Mouse (Mus musculus) adrenal gland, postnatal 14 days (tissue): ENCODE results near the gene Tbc1d5. TPM values are rescaled to one million over a fixed set of nuclear protein-coding genes. Genes with fewer than 3 reads are reported as not detected.

ENCODE experiments used
- DNase-seq: peaks from one replicate; pipeline ENCODE4 v3.0.0; 2021; ENCODE audit warnings: mixed read lengths
- total RNA-seq: library from RNA; stranded (reverse); gene quantifications from 2 replicates; pipeline ENCODE4 v1.2.3, GENCODE M21; 2021

Gene Tbc1d5
- total RNA-seq, 1 experiment from 2014 or later, result 20.9 TPM

- no peak for DNase-seq
These were observed 302.7 kb downstream of the Tbc1d5 start for GRCm38 (mm10) chr17:50876451-50876850.

- DNase-seq, result no peak
These were observed 305.1 kb downstream of the Tbc1d5 start for GRCm38 (mm10) chr17:50874067-50874466.

- no peak for DNase-seq
These were observed 306.6 kb downstream of the Tbc1d5 start for GRCm38 (mm10) chr17:50872600-50872999.

GRCm38 (mm10) chr17:50867297-50867696, 311.9 kb downstream of the Tbc1d5 start:
- DNase-seq, result no peak

- DNase-seq, result no peak
These were observed 314.4 kb downstream of the Tbc1d5 start for GRCm38 (mm10) chr17:50864781-50865180.

- DNase-seq, result no peak
These were observed 325.9 kb downstream of the Tbc1d5 start for GRCm38 (mm10) chr17:50853220-50853619.

GRCm38 (mm10) chr17:50851382-50851781, 327.8 kb downstream of the Tbc1d5 start:
- DNase-seq, result no peak

- DNase-seq, result no peak
These were observed 365.1 kb downstream of the Tbc1d5 start for GRCm38 (mm10) chr17:50814089-50814488.

GRCm38 (mm10) chr17:50813580-50813979, 365.6 kb downstream of the Tbc1d5 start:
- peak; percentile 38 for DNase-seq

GRCm38 (mm10) chr17:50805631-50806030, 373.5 kb downstream of the Tbc1d5 start:
- DNase-seq, result no peak

- DNase-seq, result no peak
These were observed 375.9 kb downstream of the Tbc1d5 start for GRCm38 (mm10) chr17:50803234-50803633.

- DNase-seq, result no peak
These were observed 376.8 kb downstream of the Tbc1d5 start for GRCm38 (mm10) chr17:50802380-50802779.

GRCm38 (mm10) chr17:50795445-50796095, 383.6 kb downstream of the Tbc1d5 start:
- DNase-seq, result peak; percentile 78

GRCm38 (mm10) chr17:50791671-50792070, 387.5 kb downstream of the Tbc1d5 start:
- no peak for DNase-seq

GRCm38 (mm10) chr17:50788835-50789234, 390.3 kb downstream of the Tbc1d5 start:
- peak; percentile 14 for DNase-seq

GRCm38 (mm10) chr17:50775247-50775646, 403.9 kb downstream of the Tbc1d5 start:
- peak; percentile 46 for DNase-seq

- no peak for DNase-seq
These were observed 414.8 kb downstream of the Tbc1d5 start for GRCm38 (mm10) chr17:50764387-50764786.

- DNase-seq, result no peak
These were observed 415.7 kb downstream of the Tbc1d5 start for GRCm38 (mm10) chr17:50763407-50763806.

GRCm38 (mm10) chr17:50762231-50762630, 416.9 kb downstream of the Tbc1d5 start:
- DNase-seq, result no peak

GRCm38 (mm10) chr17:50761082-50761481, 418.1 kb downstream of the Tbc1d5 start:
- DNase-seq, result no peak

- peak; percentile 40 for DNase-seq
These were observed 425.6 kb downstream of the Tbc1d5 start for GRCm38 (mm10) chr17:50753356-50754138.

- DNase-seq, result no peak
These were observed 426.4 kb downstream of the Tbc1d5 start for GRCm38 (mm10) chr17:50752753-50753152.

GRCm38 (mm10) chr17:50751911-50752310, 427.2 kb downstream of the Tbc1d5 start:
- DNase-seq, result no peak

- DNase-seq, result no peak
These were observed 428.3 kb downstream of the Tbc1d5 start for GRCm38 (mm10) chr17:50750874-50751273.
